Mouse (Mus musculus) neural tube, embryonic 12.5 days (tissue): Measurements from ENCODE around the gene Olfr1378. TPM values are rescaled to one million over a fixed set of nuclear protein-coding genes. Genes with fewer than 3 reads are reported as not detected.

Source experiments
- ATAC-seq: fragments of 200-750 bp; cut with Nextera tagmentation; 2 replicates; pipeline ENCODE4 v1.8.0; 2017; ENCODE audit warnings: low read depth, mild to moderate bottlenecking, moderate TSS enrichment, moderate library complexity; ENCODE audit not compliant: low FRiP score
- H3K27ac ChIP-seq: fragments of 300-500 bp; sonication (generic); 2 replicates; pipeline ENCODE4 v1.5.1; 2016
- H3K27me3 ChIP-seq: fragments of 300-500 bp; sonication (generic); replicated peaks from 2 replicates; pipeline ENCODE4 v1.6.1; 2016; ENCODE audit warnings: mild to moderate bottlenecking
- H3K36me3 ChIP-seq: fragments of 300-500 bp; sonication (generic); 2 replicates; pipeline ENCODE4 v1.6.1; 2016; ENCODE audit warnings: mild to moderate bottlenecking
- H3K4me1 ChIP-seq: fragments of 300-500 bp; sonication (generic); 2 replicates; pipeline ENCODE4 v1.6.1; 2016
- H3K4me2 ChIP-seq: fragments of 300-500 bp; sonication (generic); replicated peaks from 2 replicates; pipeline ENCODE4 v1.6.1; 2016; ENCODE audit warnings: mild to moderate bottlenecking
- H3K4me3 ChIP-seq: fragments of 300-500 bp; sonication (generic); 2 replicates; pipeline ENCODE4 v1.5.1; 2016
- H3K9ac ChIP-seq: fragments of 300-500 bp; sonication (generic); 2 replicates; pipeline ENCODE4 v1.6.1; 2016; ENCODE audit warnings: mild to moderate bottlenecking
- H3K9me3 ChIP-seq: fragments of 300-500 bp; sonication (generic); 2 replicates; pipeline ENCODE4 v1.6.1; 2016; ENCODE audit warnings: mild to moderate bottlenecking
- WGBS: fragments of 180-500 bp; shearing (Covaris S2); methylation state at CpG from one replicate; pipeline ENCODE4 v1.1.7; 2016; 5-methylcytosine and 5-hydroxymethylcytosine counted together
- polyA plus RNA-seq: library from polyadenylated mRNA; unstranded; fragments of >200 nt; fragmentation: Nextera tagmentation; extraction: Ambion mirVana; gene quantifications from 2 replicates; pipeline ENCODE4 v1.2.1, GENCODE M21; 2016

Olfr1378 gene
- polyA plus RNA-seq, 1 experiment from 2014 or later, result not detected

- Histone ChIP-seq H3K9me3 (no peaks in the 10 kb centered on the region), H3K9ac (no peak overlapping the region), H3K27me3 (no peaks in the 10 kb centered on the region), H3K27ac (no peak overlapping the region), H3K36me3 (no peaks in the 10 kb centered on the region), H3K4me1 (no peaks in the 10 kb centered on the region), H3K4me3 (no peak overlapping the region), H3K4me2 (no peak overlapping the region)
- ATAC-seq, result no peak
- WGBS, result 76% methylated on average over 4 of the region's 4 CpGs
Observed at GRCm38 (mm10) chr11:50977216-50977615, 10.9 kb downstream of the Olfr1378 start.

GRCm38 (mm10) chr11:50981667-50982066, 15.3 kb downstream of the Olfr1378 start, which contains the start of gene Olfr1377:
Gene Olfr1377 (plus strand): TSS chr11:50981967.
- Histone ChIP-seq H3K9ac (no peak within 1 kb of the TSS), H3K36me3 (no peaks in the 10 kb centered on the region), H3K27ac (no peak within 1 kb of the TSS), H3K4me1 (no peaks in the 10 kb centered on the region), H3K4me3 (no peak within 1 kb of the TSS), H3K4me2 (no peak within 1 kb of the TSS), H3K27me3 (no peaks in the 10 kb centered on the region), H3K9me3 (no peaks in the 10 kb centered on the region)
- ATAC-seq, result no peak
- 74% methylated on average over 5 of the region's 5 CpGs for WGBS

GRCm38 (mm10) chr11:51003296-51003695, 37.0 kb downstream of the Olfr1378 start, which contains the start of gene Olfr51:
Gene Olfr51 (plus strand): TSS chr11:51003596.
- no peak within 1 kb of the TSS for H3K4me2 ChIP-seq
- H3K4me1 ChIP-seq, result no peaks in the 10 kb centered on the region
- H3K27me3 ChIP-seq, result no peaks in the 10 kb centered on the region
- H3K9ac ChIP-seq, result no peak within 1 kb of the TSS
- H3K9me3 ChIP-seq, result no peaks in the 10 kb centered on the region
- 80% methylated on average over 5 of the region's 5 CpGs for WGBS
- H3K4me3 ChIP-seq, result no peak within 1 kb of the TSS
- ATAC-seq, result no peak
- H3K36me3 ChIP-seq, result no peaks in the 10 kb centered on the region
- H3K27ac ChIP-seq, result no peak within 1 kb of the TSS

- no peaks in the 10 kb centered on the region for H3K27me3 ChIP-seq
- no peaks in the 10 kb centered on the region for H3K9me3 ChIP-seq
- H3K36me3 ChIP-seq, result no peaks in the 10 kb centered on the region
- ATAC-seq, result no peak
- WGBS, result 85% methylated on average over 5 of the region's 5 CpGs
- no peak overlapping the region for H3K9ac ChIP-seq
- H3K4me1 ChIP-seq, result no peaks in the 10 kb centered on the region
- H3K4me2 ChIP-seq, result no peak overlapping the region
- no peak overlapping the region for H3K4me3 ChIP-seq
- no peak overlapping the region for H3K27ac ChIP-seq
Observed at GRCm38 (mm10) chr11:51011821-51012220, 45.5 kb downstream of the Olfr1378 start.

GRCm38 (mm10) chr11:51013936-51014335, 47.6 kb downstream of the Olfr1378 start, which contains the start of gene Olfr54:
Gene Olfr54 (plus strand): TSS chr11:51014236.
- H3K4me1 ChIP-seq, result no peaks in the 10 kb centered on the region
- H3K36me3 ChIP-seq, result no peaks in the 10 kb centered on the region
- no peak within 1 kb of the TSS for H3K9ac ChIP-seq
- H3K27ac ChIP-seq, result no peak within 1 kb of the TSS
- no peaks in the 10 kb centered on the region for H3K9me3 ChIP-seq
- ATAC-seq, result no peak
- no peak within 1 kb of the TSS for H3K4me3 ChIP-seq
- no peaks in the 10 kb centered on the region for H3K27me3 ChIP-seq
- H3K4me2 ChIP-seq, result no peak within 1 kb of the TSS
- WGBS, result 84% methylated on average over 1 of the region's 1 CpGs

- H3K4me3 ChIP-seq, result no peak overlapping the region
- H3K9me3 ChIP-seq, result no peaks in the 10 kb centered on the region
- no peaks in the 10 kb centered on the region for H3K27me3 ChIP-seq
- H3K4me2 ChIP-seq, result no peak overlapping the region
- no peaks in the 10 kb centered on the region for H3K4me1 ChIP-seq
- 56% methylated on average over 2 of the region's 2 CpGs for WGBS
- no peak for ATAC-seq
- H3K27ac ChIP-seq, result no peak overlapping the region
- no peak overlapping the region for H3K9ac ChIP-seq
- H3K36me3 ChIP-seq, result no peaks in the 10 kb centered on the region
Observed at GRCm38 (mm10) chr11:51016341-51016740, 50.0 kb downstream of the Olfr1378 start.

Other genes starting within 250 kb of the Olfr1378 start
- 47.3 and 49.8 TPM in 2 replicates for gene Zfp354c, start 138.8 kb upstream of the Olfr1378 start, polyA plus RNA-seq
- gene Zfp879, start 125.0 kb upstream of the Olfr1378 start, polyA plus RNA-seq, result 1.1 and 1.5 TPM in 2 replicates
- 0.08 TPM in 1 of 2 replicates, not detected in the other for gene Grm6, start 115.8 kb upstream of the Olfr1378 start, polyA plus RNA-seq
- gene Zfp454, start 78.9 kb upstream of the Olfr1378 start, polyA plus RNA-seq, result 12.3 and 14.7 TPM in 2 replicates
- gene Zfp2, start 50.4 kb upstream of the Olfr1378 start, polyA plus RNA-seq, result 32.6 and 33.0 TPM in 2 replicates
- gene Zfp354b, start 34.9 kb upstream of the Olfr1378 start, polyA plus RNA-seq, result 2.0 and 2.5 TPM in 2 replicates
- gene 4933414I15Rik, start 22.8 kb upstream of the Olfr1378 start, polyA plus RNA-seq, result not detected in 2 replicates
- gene Prop1, start 12.8 kb upstream of the Olfr1378 start, polyA plus RNA-seq, result not detected in 2 replicates
- gene Olfr1377, start 15.4 kb downstream of the Olfr1378 start, polyA plus RNA-seq, result not detected in 2 replicates
- gene Olfr51, start 37.1 kb downstream of the Olfr1378 start, polyA plus RNA-seq, result not detected in 2 replicates
- gene Olfr54, start 47.7 kb downstream of the Olfr1378 start, polyA plus RNA-seq, result not detected in 2 replicates
- gene Olfr1375, start 81.6 kb downstream of the Olfr1378 start, polyA plus RNA-seq, result not detected in 2 replicates
- 10.1 and 10.9 TPM in 2 replicates for gene Zfp354a, start 92.7 kb downstream of the Olfr1378 start, polyA plus RNA-seq